Mouse (Mus musculus) myocyte (in vitro differentiated cells): ENCODE measurements around the gene Gm20388. TPM values are rescaled to one million over a fixed set of nuclear protein-coding genes. Genes with fewer than 3 reads are reported as not detected.

Source experiments
- H3K27me3 ChIP-seq: one replicate; pipeline ENCODE4 v1.6.1; 2011; ENCODE audit not compliant: control insufficient read depth, insufficient read depth, insufficient read length
- H3K36me3 ChIP-seq: one replicate; pipeline ENCODE4 v1.6.1; 2011; ENCODE audit not compliant: control insufficient read depth, insufficient read depth
- H3K4me2 ChIP-seq: one replicate; pipeline ENCODE4 v1.6.1; 2011; ENCODE audit warnings: low read depth, control low read depth
- H3K4me3 ChIP-seq: one replicate; pipeline ENCODE4 v1.5.1; 2011; ENCODE audit warnings: mild to moderate bottlenecking, control low read depth, moderate library complexity
- H3K79me2 ChIP-seq: one replicate; pipeline ENCODE4 v1.6.1; 2011; ENCODE audit not compliant: control insufficient read depth, insufficient read depth
- H3ac ChIP-seq: one replicate; pipeline ENCODE4 v1.6.1; 2011; ENCODE audit not compliant: control insufficient read depth, insufficient read length
- CEBPB ChIP-seq: IDR thresholded peaks from 2 replicates; pipeline ENCODE4 v1.6.1; 2011; ENCODE audit warnings: mild to moderate bottlenecking, moderate library complexity; ENCODE audit not compliant: poor library complexity, insufficient read depth, severe bottlenecking
- E2F4 ChIP-seq: IDR thresholded peaks from one replicate; pipeline ENCODE4 v1.6.1; 2011; ENCODE audit warnings: mild to moderate bottlenecking, control low read depth, moderate library complexity; ENCODE audit not compliant: insufficient read depth
- MAX ChIP-seq: IDR thresholded peaks from one replicate; pipeline ENCODE4 v1.6.1; 2011; ENCODE audit warnings: low read depth, mild to moderate bottlenecking, control low read depth
- MYOD1 ChIP-seq, 3 experiments: IDR thresholded peaks; one replicate each; pipeline ENCODE4 v1.6.1; 2011; ENCODE audit warnings: control low read depth in 2 of 3, low read depth in 2 of 3, mild to moderate bottlenecking in 2 of 3, moderate library complexity in 1 of 3; ENCODE audit not compliant: insufficient read length in 2 of 3, control insufficient read depth in 1 of 3
- MYOG ChIP-seq, 3 experiments: IDR thresholded peaks; one replicate each; pipeline ENCODE4 v1.6.1; 2011; ENCODE audit warnings: control low read depth in 2 of 3, low read depth in 2 of 3, mild to moderate bottlenecking in 2 of 3; ENCODE audit not compliant: insufficient read length in 2 of 3, control insufficient read depth in 1 of 3, insufficient read depth in 1 of 3
- POLR2A ChIP-seq: IDR thresholded peaks from one replicate; pipeline ENCODE4 v1.6.1; 2011; ENCODE audit warnings: low read depth, mild to moderate bottlenecking, control low read depth, moderate library complexity; ENCODE audit not compliant: insufficient read length
- POLR2AphosphoS2 ChIP-seq: IDR thresholded peaks from one replicate; pipeline ENCODE4 v1.6.1; 2011; ENCODE audit warnings: low read depth, control low read depth; ENCODE audit not compliant: insufficient read length
- REST ChIP-seq: IDR thresholded peaks from one replicate; pipeline ENCODE4 v1.6.1; 2011; ENCODE audit warnings: mild to moderate bottlenecking, control low read depth, moderate library complexity; ENCODE audit not compliant: insufficient read depth, insufficient read length
- SRF ChIP-seq: IDR thresholded peaks from one replicate; pipeline ENCODE4 v1.6.1; 2011; ENCODE audit warnings: low read depth; ENCODE audit not compliant: control insufficient read depth, insufficient read length
- TCF12 ChIP-seq: IDR thresholded peaks from one replicate; pipeline ENCODE4 v1.6.1; 2011; ENCODE audit warnings: mild to moderate bottlenecking, control low read depth; ENCODE audit not compliant: poor library complexity, insufficient read depth, severe bottlenecking
- TCF3 ChIP-seq: IDR thresholded peaks from one replicate; pipeline ENCODE4 v1.6.1; 2011; ENCODE audit warnings: low read depth, control low read depth; ENCODE audit not compliant: insufficient read length
- USF1 ChIP-seq: IDR thresholded peaks from one replicate; pipeline ENCODE4 v1.6.1; 2011; ENCODE audit warnings: low read depth, mild to moderate bottlenecking, control low read depth, moderate library complexity
- polyA plus RNA-seq: library from polyadenylated mRNA; unstranded; fragments of >200 nt; fragmentation: generic; extraction: Trizol; gene quantifications from one replicate; pipeline ENCODE4 v1.2.1, GENCODE M21; 2012; ENCODE audit warnings: missing spikeins

Gene Gm20388
- polyA plus RNA-seq, 1 experiment: 15.3 TPM

- H3K36me3 ChIP-seq: no peaks in the 10 kb centered on the region
- no peak overlapping the region for H3ac ChIP-seq
- H3K4me3 ChIP-seq: no peak overlapping the region
- TF ChIP-seq POLR2A (no peak), TCF3 (no peak), MYOG (IDR thresholded peaks at IDR 0.05; ENCODE audit: control insufficient read depth in 1 of 3, insufficient read depth in 1 of 3, insufficient read length in 2 of 3, low read depth in 2 of 3) (no peak), POLR2AphosphoS2 (no peak), TCF12 (no peak), CEBPB (no peak), E2F4 (no peak), MAX (no peak)
- H3K4me2 ChIP-seq: no peak overlapping the region
- no peaks in the 10 kb centered on the region for H3K27me3 ChIP-seq
- H3K79me2 ChIP-seq: no peaks in the 10 kb centered on the region
Observed at GRCm38 (mm10) chr8:123697329-123697728, 3786.7 kb downstream of the Gm20388 start.

GRCm38 (mm10) chr8:123700399-123701070 lies 3789.9 kb downstream of the Gm20388 start:
- H3K79me2 ChIP-seq: no peaks in the 10 kb centered on the region
- no peak overlapping the region for H3ac ChIP-seq
- no peak overlapping the region for H3K4me3 ChIP-seq
- no peaks in the 10 kb centered on the region for H3K27me3 ChIP-seq
- TF ChIP-seq POLR2AphosphoS2 (no peak), SRF (no peak), POLR2A (no peak)
- no peak overlapping the region for H3K4me2 ChIP-seq
- H3K36me3 ChIP-seq: no peaks in the 10 kb centered on the region

- no peak overlapping the region for H3K4me3 ChIP-seq
- TF ChIP-seq REST: no peak
- TF ChIP-seq TCF12: no peak
- TF ChIP-seq MAX: no peak
- no peak for TF ChIP-seq SRF
- TF ChIP-seq MYOG (IDR thresholded peaks at IDR 0.05; ENCODE audit: control insufficient read depth in 1 of 3, insufficient read depth in 1 of 3, insufficient read length in 2 of 3, low read depth in 2 of 3): no peak
- no peak for TF ChIP-seq CEBPB
- no peak for TF ChIP-seq MYOD1 (IDR thresholded peaks at IDR 0.05; ENCODE audit: control insufficient read depth in 1 of 3, insufficient read length in 2 of 3, low read depth in 2 of 3)
- no peak for TF ChIP-seq TCF3
- no peak for TF ChIP-seq POLR2AphosphoS2
- no peak for TF ChIP-seq E2F4
- no peak for TF ChIP-seq USF1
- TF ChIP-seq POLR2A: no peak
- H3K36me3 ChIP-seq: no peaks in the 10 kb centered on the region
- H3K4me2 ChIP-seq: no peak overlapping the region
- no peaks in the 10 kb centered on the region for H3K27me3 ChIP-seq
- H3ac ChIP-seq: no peak overlapping the region
- no peaks in the 10 kb centered on the region for H3K79me2 ChIP-seq
Observed at GRCm38 (mm10) chr8:123701952-123702587, 3791.4 kb downstream of the Gm20388 start.

GRCm38 (mm10) chr8:123705376-123705775 lies 3794.7 kb downstream of the Gm20388 start:
- H3K27me3 ChIP-seq: no peaks in the 10 kb centered on the region
- no peak overlapping the region for H3ac ChIP-seq
- TF ChIP-seq POLR2A (no peak), MYOD1 (IDR thresholded peaks at IDR 0.05; ENCODE audit: control insufficient read depth in 1 of 3, insufficient read length in 2 of 3, low read depth in 2 of 3) (no peak), USF1 (no peak), REST (no peak)
- no peaks in the 10 kb centered on the region for H3K36me3 ChIP-seq
- no peaks in the 10 kb centered on the region for H3K79me2 ChIP-seq
- no peak overlapping the region for H3K4me3 ChIP-seq
- H3K4me2 ChIP-seq: no peak overlapping the region

DNA sequence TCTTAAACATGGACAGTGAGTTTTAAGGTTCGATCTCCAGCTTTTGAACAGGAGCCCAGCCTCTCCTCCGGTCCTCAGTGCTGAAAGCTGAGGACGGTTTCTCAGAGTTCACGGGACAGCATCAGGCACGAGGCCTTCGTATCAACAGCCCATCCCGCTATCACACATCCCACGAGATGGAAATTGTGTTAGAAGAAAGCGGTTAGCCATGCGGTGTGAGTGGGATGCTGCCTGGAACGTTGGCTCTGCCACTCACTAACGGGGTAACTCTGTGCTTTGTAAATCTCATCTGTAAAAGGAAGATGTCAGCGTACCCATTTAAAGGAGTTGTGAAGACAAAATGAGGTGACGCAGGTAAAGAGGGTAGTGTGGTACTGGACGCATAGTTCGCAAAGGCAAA lies 3796.5 kb downstream of the Gm20388 start:
- TF ChIP-seq MYOD1 (IDR thresholded peaks at IDR 0.05; ENCODE audit: control insufficient read depth in 1 of 3, insufficient read length in 2 of 3, low read depth in 2 of 3) (no peak), TCF12 (no peak), E2F4 (no peak), MAX (no peak), TCF3 (no peak), POLR2AphosphoS2 (no peak), REST (no peak), SRF (no peak), USF1 (no peak), POLR2A (no peak), CEBPB (no peak), MYOG (IDR thresholded peaks at IDR 0.05; ENCODE audit: control insufficient read depth in 1 of 3, insufficient read depth in 1 of 3, insufficient read length in 2 of 3, low read depth in 2 of 3) (no peak)
- Histone ChIP-seq H3K79me2 (no peaks in the 10 kb centered on the region), H3K4me3 (no peak overlapping the region), H3K27me3 (no peaks in the 10 kb centered on the region), H3K4me2 (no peak overlapping the region), H3K36me3 (no peaks in the 10 kb centered on the region), H3ac (no peak overlapping the region)
